Mouse (Mus musculus) CH12.LX (cell line): ENCODE data around the gene Rpp25. TPM values are rescaled to one million over a fixed set of nuclear protein-coding genes. Genes with fewer than 3 reads are reported as not detected.

ENCODE experiments used
- polyA plus RNA-seq: library from polyadenylated mRNA; unstranded; fragments of >175 nt; gene quantifications from 2 replicates; pipeline ENCODE4 v1.2.1, GENCODE M21; 2012; ENCODE audit warnings: low read depth; ENCODE audit not compliant: insufficient read length
- total RNA-seq, 2 experiments: library from RNA; depleted of rRNA; stranded (reverse); fragments of 300-350 nt in 1 of 2; fragments of >200 nt in 1 of 2; gene quantifications; 2 replicates each; pipeline ENCODE4 v1.2.3; 2012 to 2014

Rpp25 gene
- total and polyA plus RNA-seq, 3 experiments = 0.21 TPM; not detected in 2

Other genes with a start within 250 kb of the Rpp25 start
- 38.6 and 49.4 TPM in 2 replicates for gene 1700017B05Rik, start 241.4 kb upstream of the Rpp25 start, total RNA-seq (2012; rRNA removed)
- gene 1700017B05Rik, start 241.4 kb upstream of the Rpp25 start, total RNA-seq (2014; rRNA removed) = 23.4 and 26.4 TPM in 2 replicates
- 51.2 and 56.0 TPM in 2 replicates for gene 1700017B05Rik, start 241.4 kb upstream of the Rpp25 start, polyA plus RNA-seq
- gene Ppcdc, start 63.9 kb upstream of the Rpp25 start, total RNA-seq (2012; rRNA removed) = 39.6 and 50.3 TPM in 2 replicates
- gene Ppcdc, start 63.9 kb upstream of the Rpp25 start, total RNA-seq (2014; rRNA removed) = 44.1 and 44.9 TPM in 2 replicates
- gene Ppcdc, start 63.9 kb upstream of the Rpp25 start, polyA plus RNA-seq = 36.2 and 38.8 TPM in 2 replicates
- 2.1 and 2.7 TPM in 2 replicates for gene Scamp5, start 36.0 kb upstream of the Rpp25 start, total RNA-seq (2012; rRNA removed)
- 0.34 and 0.54 TPM in 2 replicates for gene Scamp5, start 36.0 kb upstream of the Rpp25 start, total RNA-seq (2014; rRNA removed)
- gene Scamp5, start 36.0 kb upstream of the Rpp25 start, polyA plus RNA-seq = 0.48 and 0.99 TPM in 2 replicates
- 179 and 203 TPM in 2 replicates for gene Cox5a, start 17.2 kb downstream of the Rpp25 start, total RNA-seq (2012; rRNA removed)
- 229 and 257 TPM in 2 replicates for gene Cox5a, start 17.2 kb downstream of the Rpp25 start, total RNA-seq (2014; rRNA removed)
- 255 and 279 TPM in 2 replicates for gene Cox5a, start 17.2 kb downstream of the Rpp25 start, polyA plus RNA-seq
- 10.6 and 11.8 TPM in 2 replicates for gene Fam219b, start 33.5 kb downstream of the Rpp25 start, total RNA-seq (2012; rRNA removed)
- gene Fam219b, start 33.5 kb downstream of the Rpp25 start, total RNA-seq (2014; rRNA removed) = 8.3 and 9.3 TPM in 2 replicates
- gene Fam219b, start 33.5 kb downstream of the Rpp25 start, polyA plus RNA-seq = 9.2 and 10.2 TPM in 2 replicates
- 28.6 and 33.2 TPM in 2 replicates for gene Mpi, start 48.7 kb downstream of the Rpp25 start, total RNA-seq (2012; rRNA removed)
- gene Mpi, start 48.7 kb downstream of the Rpp25 start, total RNA-seq (2014; rRNA removed) = 28.2 and 29.0 TPM in 2 replicates
- gene Mpi, start 48.7 kb downstream of the Rpp25 start, polyA plus RNA-seq = 36.7 and 37.3 TPM in 2 replicates
- gene Scamp2, start 56.9 kb downstream of the Rpp25 start, total RNA-seq (2012; rRNA removed) = 52.2 and 60.9 TPM in 2 replicates
- 38.6 and 46.4 TPM in 2 replicates for gene Scamp2, start 56.9 kb downstream of the Rpp25 start, total RNA-seq (2014; rRNA removed)
- gene Scamp2, start 56.9 kb downstream of the Rpp25 start, polyA plus RNA-seq = 77.2 and 91.6 TPM in 2 replicates
- gene Ulk3, start 85.4 kb downstream of the Rpp25 start, total RNA-seq (2012; rRNA removed) = 10.5 and 11.4 TPM in 2 replicates
- 1.8 and 2.6 TPM in 2 replicates for gene Ulk3, start 85.4 kb downstream of the Rpp25 start, total RNA-seq (2014; rRNA removed)
- gene Ulk3, start 85.4 kb downstream of the Rpp25 start, polyA plus RNA-seq = 10.0 and 11.8 TPM in 2 replicates
- not detected in 2 replicates for gene Cplx3, start 102.3 kb downstream of the Rpp25 start, total RNA-seq (2012; rRNA removed)
- gene Cplx3, start 102.3 kb downstream of the Rpp25 start, total RNA-seq (2014; rRNA removed) = not detected in 2 replicates
- 0.09 TPM in 1 of 2 replicates, not detected in the other for gene Cplx3, start 102.3 kb downstream of the Rpp25 start, polyA plus RNA-seq
- gene Lman1l, start 116.7 kb downstream of the Rpp25 start, total RNA-seq (2012; rRNA removed) = 0.08 TPM in 1 of 2 replicates, not detected in the other
- gene Lman1l, start 116.7 kb downstream of the Rpp25 start, total RNA-seq (2014; rRNA removed) = not detected in 2 replicates
- gene Lman1l, start 116.7 kb downstream of the Rpp25 start, polyA plus RNA-seq = 0.19 and 0.29 TPM in 2 replicates
- gene Csk, start 149.6 kb downstream of the Rpp25 start, total RNA-seq (2012; rRNA removed) = 111 and 122 TPM in 2 replicates
- gene Csk, start 149.6 kb downstream of the Rpp25 start, total RNA-seq (2014; rRNA removed) = 111 and 125 TPM in 2 replicates
- gene Csk, start 149.6 kb downstream of the Rpp25 start, polyA plus RNA-seq = 139 and 153 TPM in 2 replicates
- not detected in 2 replicates for gene Cyp1a2, start 179.7 kb downstream of the Rpp25 start, total RNA-seq (2012; rRNA removed)
- not detected in 2 replicates for gene Cyp1a2, start 179.7 kb downstream of the Rpp25 start, total RNA-seq (2014; rRNA removed)
- not detected in 2 replicates for gene Cyp1a2, start 179.7 kb downstream of the Rpp25 start, polyA plus RNA-seq
- 0.08 and 0.13 TPM in 2 replicates for gene Cyp1a1, start 183.9 kb downstream of the Rpp25 start, total RNA-seq (2012; rRNA removed)
- 0.11 and 0.19 TPM in 2 replicates for gene Cyp1a1, start 183.9 kb downstream of the Rpp25 start, total RNA-seq (2014; rRNA removed)
- gene Cyp1a1, start 183.9 kb downstream of the Rpp25 start, polyA plus RNA-seq = not detected in 2 replicates
- 9.6 and 10.6 TPM in 2 replicates for gene Edc3, start 204.5 kb downstream of the Rpp25 start, total RNA-seq (2012; rRNA removed)
- 10.9 and 13.6 TPM in 2 replicates for gene Edc3, start 204.5 kb downstream of the Rpp25 start, total RNA-seq (2014; rRNA removed)
- gene Edc3, start 204.5 kb downstream of the Rpp25 start, polyA plus RNA-seq = 24.1 and 27.9 TPM in 2 replicates